Mouse (Mus musculus) forebrain, embryonic 11.5 days (tissue): ENCODE data around the gene Tanc2. TPM values are rescaled to one million over a fixed set of nuclear protein-coding genes. Genes with fewer than 3 reads are reported as not detected.

Experiments used
- ATAC-seq: fragments of 200-750 bp; cut with Nextera tagmentation; replicated peaks from 2 replicates; pipeline ENCODE4 v1.8.0; 2017; ENCODE audit warnings: moderate TSS enrichment; ENCODE audit not compliant: low FRiP score
- DNase-seq: peaks from one replicate; pipeline ENCODE4 v3.0.0-alpha.2; 2017; ENCODE audit warnings: low spot score
- H3K27ac ChIP-seq: fragments of 300-500 bp; sonication (generic); 2 replicates; pipeline ENCODE4 v1.5.1; 2014; ENCODE audit warnings: low read depth, low read length
- H3K27me3 ChIP-seq: fragments of 300-500 bp; sonication (generic); 2 replicates; pipeline ENCODE4 v1.6.1; 2014; ENCODE audit warnings: mild to moderate bottlenecking, low read length, mixed read lengths; ENCODE audit not compliant: control insufficient read depth, insufficient read depth
- H3K36me3 ChIP-seq: fragments of 300-500 bp; sonication (generic); 2 replicates; pipeline ENCODE4 v1.6.1; 2014; ENCODE audit warnings: mild to moderate bottlenecking, low read length, moderate library complexity, mixed read lengths; ENCODE audit not compliant: control insufficient read depth, insufficient read depth
- H3K4me1 ChIP-seq: fragments of 300-500 bp; sonication (generic); replicated peaks from 2 replicates; pipeline ENCODE4 v1.6.1; 2014; ENCODE audit warnings: low read length, mixed read lengths; ENCODE audit not compliant: control insufficient read depth, insufficient read depth
- H3K4me2 ChIP-seq: fragments of 300-500 bp; sonication (generic); 2 replicates; pipeline ENCODE4 v1.6.1; 2014; ENCODE audit warnings: low read depth, mild to moderate bottlenecking, low read length, moderate library complexity, mixed read lengths; ENCODE audit not compliant: severe bottlenecking
- H3K4me3 ChIP-seq: fragments of 300-500 bp; sonication (generic); 2 replicates; pipeline ENCODE4 v1.5.1; 2014; ENCODE audit warnings: low read depth, low read length
- H3K9ac ChIP-seq: fragments of 300-500 bp; sonication (generic); 2 replicates; pipeline ENCODE4 v1.6.1; 2014; ENCODE audit warnings: low read length
- H3K9me3 ChIP-seq: fragments of 300-500 bp; sonication (generic); 2 replicates; pipeline ENCODE4 v1.6.1; 2016; ENCODE audit warnings: low read length, mixed read lengths; ENCODE audit not compliant: control insufficient read depth
- WGBS: fragments of 180-500 bp; shearing (Covaris S2); extraction: QIAGEN DNeasy Blood & Tissue Kit; methylation state at CpG from one replicate; pipeline ENCODE4 v1.1.7; 2014; 5-methylcytosine and 5-hydroxymethylcytosine counted together
- polyA plus RNA-seq: library from polyadenylated mRNA; unstranded; fragments of >200 nt; fragmentation: Nextera tagmentation; extraction: Ambion mirVana; gene quantifications from 2 replicates; pipeline ENCODE4 v1.2.1, GENCODE M21; 2014

Gene Tanc2
- polyA plus RNA-seq, 1 experiment from 2014 or later = 13.9 TPM

- H3K27ac ChIP-seq = no peak overlapping the region
- WGBS = 79% methylated on average over 1 of the region's 1 CpGs
Observed at GRCm38 (mm10) chr11:105887281-105887680, 297.5 kb downstream of the Tanc2 start.

GRCm38 (mm10) chr11:105899151-105899550, 309.4 kb downstream of the Tanc2 start:
- ATAC-seq (no peak), DNase-seq (no peak)
- H3K4me1 ChIP-seq = no peaks in the 10 kb centered on the region
- no peaks in the 10 kb centered on the region for H3K9me3 ChIP-seq
- no peak overlapping the region for H3K9ac ChIP-seq
- H3K27me3 ChIP-seq = no peaks in the 10 kb centered on the region
- no peak overlapping the region for H3K4me3 ChIP-seq
- no peaks in the 10 kb centered on the region for H3K36me3 ChIP-seq
- H3K27ac ChIP-seq = no peak overlapping the region
- 66% methylated on average over 1 of the region's 1 CpGs for WGBS
- no peak overlapping the region for H3K4me2 ChIP-seq

More at GRCm38 (mm10) chr11:105887281-105887680, 297.5 kb downstream of the Tanc2 start:
- no peak overlapping the region for H3K4me3 ChIP-seq
- H3K9ac ChIP-seq = no peak overlapping the region
- no peaks in the 10 kb centered on the region for H3K4me1 ChIP-seq
- DNase-seq (no peak), ATAC-seq (no peak)
- no peak overlapping the region for H3K4me2 ChIP-seq
- no peaks in the 10 kb centered on the region for H3K9me3 ChIP-seq
- H3K27me3 ChIP-seq = no peaks in the 10 kb centered on the region
- H3K36me3 ChIP-seq = no peaks in the 10 kb centered on the region

DNA sequence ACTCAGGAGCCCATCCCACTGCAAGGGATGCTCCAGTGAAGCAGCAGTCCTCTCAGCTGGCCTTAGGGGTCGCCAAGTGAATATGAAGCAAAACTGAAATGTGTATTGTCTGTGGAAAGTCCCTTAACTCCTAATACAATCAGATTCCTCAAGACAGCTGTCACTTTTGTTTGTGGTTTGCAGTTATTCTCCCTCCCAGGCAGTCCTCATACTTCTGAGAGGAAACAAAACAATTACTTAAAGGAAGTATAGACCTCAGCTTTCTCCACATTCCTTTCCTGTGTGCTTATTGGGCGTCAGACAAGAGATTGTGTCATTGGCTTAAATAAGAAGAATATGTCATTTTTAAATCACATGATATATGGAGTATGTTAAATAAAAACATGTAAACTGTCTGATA, 311.7 kb downstream of the Tanc2 start:
- no peak overlapping the region for H3K4me3 ChIP-seq
- no peaks in the 10 kb centered on the region for H3K27me3 ChIP-seq
- no peak overlapping the region for H3K27ac ChIP-seq
- H3K9me3 ChIP-seq = no peaks in the 10 kb centered on the region
- no peak for DNase-seq
- 86% methylated on average over 2 of the region's 2 CpGs for WGBS
- no peak for ATAC-seq
- no peaks in the 10 kb centered on the region for H3K36me3 ChIP-seq
- no peaks in the 10 kb centered on the region for H3K4me1 ChIP-seq
- no peak overlapping the region for H3K4me2 ChIP-seq
- H3K9ac ChIP-seq = no peak overlapping the region

- ATAC-seq (no peak), DNase-seq (no peak)
- Histone ChIP-seq H3K4me3 (no peak overlapping the region), H3K27me3 (no peaks in the 10 kb centered on the region), H3K9me3 (no peaks in the 10 kb centered on the region), H3K27ac (no peak overlapping the region), H3K4me1 (no peaks in the 10 kb centered on the region), H3K36me3 (no peaks in the 10 kb centered on the region), H3K9ac (no peak overlapping the region), H3K4me2 (no peak overlapping the region)
- WGBS = 92% methylated on average over 1 of the region's 1 CpGs
Observed at GRCm38 (mm10) chr11:105902956-105903355, 313.2 kb downstream of the Tanc2 start.

DNA sequence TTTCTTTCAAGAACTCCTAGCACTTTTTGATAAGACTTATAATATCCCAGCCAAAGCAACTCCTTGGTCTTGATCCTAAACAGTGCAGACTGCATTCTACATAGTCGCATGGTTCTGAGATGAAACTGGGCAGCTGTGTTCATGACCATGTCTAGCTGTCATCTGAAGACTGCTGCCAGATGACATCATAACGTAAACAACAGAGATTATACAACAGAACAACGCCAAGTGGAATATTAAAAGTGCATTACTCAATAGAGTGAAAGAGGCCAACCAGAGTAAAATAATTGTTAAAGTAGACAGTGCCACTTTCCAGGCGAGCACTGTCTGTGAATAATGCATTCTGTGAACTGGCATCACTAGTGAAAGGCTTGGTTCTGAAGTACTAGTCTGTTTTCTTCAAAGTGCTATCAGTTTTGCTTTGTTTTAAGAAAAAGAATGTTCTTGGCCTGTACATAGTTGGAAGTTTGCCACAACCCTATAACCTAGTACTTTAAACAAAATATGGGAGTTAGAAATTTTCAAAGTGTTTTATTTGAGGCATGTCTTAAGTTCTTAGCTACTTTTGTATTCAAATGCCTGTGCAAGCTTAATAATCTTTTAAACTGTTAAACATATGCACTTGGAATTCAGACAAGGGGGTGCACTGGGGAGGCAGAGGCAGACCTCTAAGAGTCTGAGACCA, 315.9 kb downstream of the Tanc2 start:
- Histone ChIP-seq H3K9ac (no peak overlapping the region), H3K27ac (no peak overlapping the region), H3K4me2 (no peak overlapping the region), H3K9me3 (no peaks in the 10 kb centered on the region), H3K27me3 (no peaks in the 10 kb centered on the region), H3K4me1 (no peaks in the 10 kb centered on the region), H3K36me3 (no peaks in the 10 kb centered on the region), H3K4me3 (no peak overlapping the region)
- ATAC-seq (no peak), DNase-seq (no peak)
- WGBS = 81% methylated on average over 4 of the region's 4 CpGs

DNA sequence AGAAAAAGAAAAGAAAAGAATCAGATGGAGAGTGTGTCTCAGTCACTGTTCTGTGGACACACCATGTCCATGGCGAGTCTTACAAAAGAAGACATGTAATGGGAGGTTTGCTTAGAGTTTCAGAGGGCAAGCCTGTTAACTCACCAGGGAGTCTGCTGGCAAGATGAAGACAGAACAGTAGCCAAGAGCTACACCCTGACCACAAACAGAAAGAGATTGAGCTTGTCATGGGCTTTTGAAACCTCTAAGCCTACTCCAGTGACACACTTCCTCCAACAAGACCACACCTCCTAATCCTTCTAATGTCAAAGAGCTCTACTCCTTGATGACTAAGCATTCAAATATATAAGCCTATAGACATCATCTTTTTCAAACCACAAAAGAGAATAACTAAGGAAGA, 317.6 kb downstream of the Tanc2 start:
- Histone ChIP-seq H3K27ac (no peak overlapping the region), H3K4me1 (no peaks in the 10 kb centered on the region), H3K9me3 (no peaks in the 10 kb centered on the region), H3K27me3 (no peaks in the 10 kb centered on the region), H3K4me2 (no peak overlapping the region), H3K4me3 (no peak overlapping the region), H3K36me3 (no peaks in the 10 kb centered on the region), H3K9ac (no peak overlapping the region)
- DNase-seq (no peak), ATAC-seq (no peak)
- 92% methylated on average over 1 of the region's 1 CpGs for WGBS

DNA sequence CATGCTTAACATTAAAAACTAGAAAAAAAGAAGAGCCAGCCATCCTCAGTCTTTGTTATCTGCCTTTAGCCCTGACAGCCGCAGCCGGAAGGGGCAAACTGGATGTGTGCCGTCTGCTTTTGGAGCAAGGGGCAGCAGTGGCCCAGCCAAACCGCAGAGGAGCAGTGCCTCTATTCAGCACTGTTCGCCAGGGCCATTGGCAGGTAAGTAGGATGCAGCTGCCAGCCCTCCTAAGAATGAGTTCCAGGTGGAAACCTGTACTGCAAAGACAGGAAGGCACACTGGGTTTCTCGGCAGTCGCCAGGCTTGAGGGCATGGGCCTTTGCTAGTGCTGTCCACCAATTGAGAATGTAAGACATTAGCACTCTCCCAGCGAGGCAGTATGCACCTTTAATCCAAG, 319.1 kb downstream of the Tanc2 start:
- ATAC-seq = no peak
- Histone ChIP-seq H3K4me3 (no peak overlapping the region), H3K27ac (no peak overlapping the region), H3K4me1 (no peaks in the 10 kb centered on the region), H3K27me3 (no peaks in the 10 kb centered on the region), H3K36me3 (no peaks in the 10 kb centered on the region), H3K9me3 (no peaks in the 10 kb centered on the region), H3K9ac (no peak overlapping the region), H3K4me2 (no peak overlapping the region)
- DNase-seq = no peak
- WGBS = 90% methylated on average over 8 of the region's 8 CpGs

GRCm38 (mm10) chr11:105909617-105910016, 319.8 kb downstream of the Tanc2 start:
- no peak overlapping the region for H3K4me3 ChIP-seq
- no peak for ATAC-seq
- H3K36me3 ChIP-seq = no peaks in the 10 kb centered on the region
- H3K4me2 ChIP-seq = no peak overlapping the region
- WGBS = 72% methylated on average over 2 of the region's 2 CpGs
- H3K27me3 ChIP-seq = no peaks in the 10 kb centered on the region
- H3K9ac ChIP-seq = no peak overlapping the region
- DNase-seq = no peak
- no peak overlapping the region for H3K27ac ChIP-seq
- no peaks in the 10 kb centered on the region for H3K9me3 ChIP-seq
- no peaks in the 10 kb centered on the region for H3K4me1 ChIP-seq

DNA sequence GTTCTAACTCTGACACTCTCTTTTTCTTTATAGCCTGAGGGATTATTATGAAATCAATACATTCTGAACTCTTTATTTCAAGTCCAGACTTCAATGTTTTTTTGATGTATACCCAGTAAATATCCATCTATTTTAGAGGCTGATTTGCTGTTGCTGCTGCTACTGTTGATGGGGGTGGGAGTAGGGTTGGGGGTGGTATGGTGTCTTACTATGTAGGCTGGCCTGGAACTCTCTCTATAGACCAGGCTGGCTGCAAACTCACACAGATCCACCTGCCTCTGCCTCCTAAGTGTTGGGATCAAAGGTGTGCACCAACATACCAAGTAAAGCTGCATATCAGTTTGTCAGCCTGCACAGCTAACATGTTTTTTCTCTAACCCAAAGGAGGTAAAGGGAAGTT, 321.4 kb downstream of the Tanc2 start:
- H3K27me3 ChIP-seq = no peaks in the 10 kb centered on the region
- H3K36me3 ChIP-seq = no peaks in the 10 kb centered on the region
- H3K9ac ChIP-seq = no peak overlapping the region
- ATAC-seq (no peak), DNase-seq (no peak)
- H3K4me1 ChIP-seq = no peaks in the 10 kb centered on the region
- H3K27ac ChIP-seq = no peak overlapping the region
- H3K9me3 ChIP-seq = no peaks in the 10 kb centered on the region
- H3K4me2 ChIP-seq = no peak overlapping the region
- no peak overlapping the region for H3K4me3 ChIP-seq
